Mouse (Mus musculus): Measurements from ENCODE around the gene Ppp1r1a. TPM values are rescaled to one million over a fixed set of nuclear protein-coding genes. Genes with fewer than 3 reads are reported as not detected.

Gene Ppp1r1a
- polyA plus RNA-seq, 1 experiment from 2014 or later, result 100 TPM

GRCm38 (mm10) chr15:103511652-103512051, 26.2 kb downstream of the Ppp1r1a start:
- 71% methylated on average over 1 of the region's 1 CpGs for WGBS
- H3K27me3 ChIP-seq, result no peaks in the 10 kb centered on the region
- no peaks in the 10 kb centered on the region for H3K36me3 ChIP-seq
- peaks cover 47% of the 10 kb centered on the region for H3K4me1 ChIP-seq
- no peak overlapping the region for H3K4me2 ChIP-seq (replicated peaks)
- no peak overlapping the region for H3K4me3 ChIP-seq
- no peak overlapping the region for H3K9ac ChIP-seq (replicated peaks)
- H3K9me3 ChIP-seq, result no peaks in the 10 kb centered on the region
- no peak for ATAC-seq (replicated peaks)
- H3K27ac ChIP-seq (replicated peaks), result no peak overlapping the region

GRCm38 (mm10) chr15:103509317-103509716, 28.5 kb downstream of the Ppp1r1a start:
- ATAC-seq (replicated peaks), result no peak
- 27% methylated on average over 3 of the region's 3 CpGs for WGBS
- H3K27ac ChIP-seq (replicated peaks), result no peak overlapping the region

GRCm38 (mm10) chr15:103503660-103504059, 34.1 kb downstream of the Ppp1r1a start:
- Histone ChIP-seq H3K36me3 (no peaks in the 10 kb centered on the region), H3K9ac (replicated peaks) (peak overlapping the region; percentile 85), H3K4me3 (peak overlapping the region; percentile 77), H3K4me1 (peaks cover 29% of the 10 kb centered on the region), H3K9me3 (no peaks in the 10 kb centered on the region), H3K27ac (replicated peaks) (peak overlapping the region; percentile 62; the same call in 1 of the 2 replicates), H3K4me2 (replicated peaks) (peak overlapping the region; percentile 80), H3K27me3 (no peaks in the 10 kb centered on the region)
- peak; percentile 54 for ATAC-seq (replicated peaks)
- WGBS, result 31% methylated on average over 12 of the region's 12 CpGs

More at GRCm38 (mm10) chr15:103509317-103509716, 28.5 kb downstream of the Ppp1r1a start:
- no peak overlapping the region for H3K4me2 ChIP-seq (replicated peaks)
- H3K9ac ChIP-seq (replicated peaks), result no peak overlapping the region
- H3K4me3 ChIP-seq, result no peak overlapping the region
- no peaks in the 10 kb centered on the region for H3K9me3 ChIP-seq
- H3K36me3 ChIP-seq, result no peaks in the 10 kb centered on the region
- H3K27me3 ChIP-seq, result no peaks in the 10 kb centered on the region
- H3K4me1 ChIP-seq, result peaks cover 33% of the 10 kb centered on the region

- peak overlapping the region; percentile 85 for H3K9ac ChIP-seq (replicated peaks)
- no peaks in the 10 kb centered on the region for H3K36me3 ChIP-seq
- peak overlapping the region; percentile 77 for H3K4me3 ChIP-seq
- H3K4me2 ChIP-seq (replicated peaks), result peak overlapping the region; percentile 80
- peaks cover 32% of the 10 kb centered on the region for H3K4me1 ChIP-seq
- H3K27me3 ChIP-seq, result no peaks in the 10 kb centered on the region
- peak; percentile 77 for ATAC-seq (replicated peaks)
- WGBS, result under 1% methylated on average over 15 of the region's 15 CpGs
- H3K27ac ChIP-seq (replicated peaks), result peak overlapping the region; percentile 62
- no peaks in the 10 kb centered on the region for H3K9me3 ChIP-seq
Measured at GRCm38 (mm10) chr15:103503251-103503600, 34.6 kb downstream of the Ppp1r1a start.

GRCm38 (mm10) chr15:103502435-103503250, 35.2 kb downstream of the Ppp1r1a start, which contains the start of gene Pde1b:
Gene Pde1b (plus strand): TSS chr15:103503034.
- ATAC-seq (replicated peaks), result peak; percentile 90
- Histone ChIP-seq H3K27me3 (no peaks in the 10 kb centered on the region), H3K36me3 (no peaks in the 10 kb centered on the region), H3K9ac (replicated peaks) (peak within 1 kb of the TSS; percentile 85), H3K4me2 (replicated peaks) (peak within 1 kb of the TSS; percentile 80), H3K27ac (replicated peaks) (peak within 1 kb of the TSS; percentile 62), H3K4me1 (peaks cover 33% of the 10 kb centered on the region), H3K4me3 (peak within 1 kb of the TSS; percentile 77), H3K9me3 (no peaks in the 10 kb centered on the region)
- WGBS, result under 1% methylated on average over 55 of the region's 63 CpGs

GRCm38 (mm10) chr15:103501186-103501585, 36.6 kb downstream of the Ppp1r1a start:
- Histone ChIP-seq H3K9me3 (no peaks in the 10 kb centered on the region), H3K27ac (replicated peaks) (no peak overlapping the region), H3K36me3 (no peaks in the 10 kb centered on the region), H3K9ac (replicated peaks) (no peak overlapping the region), H3K4me1 (peaks cover 29% of the 10 kb centered on the region), H3K27me3 (no peaks in the 10 kb centered on the region), H3K4me2 (replicated peaks) (no peak overlapping the region), H3K4me3 (no peak overlapping the region)
- 69% methylated on average over 2 of the region's 2 CpGs for WGBS
- ATAC-seq (replicated peaks), result no peak

- no peak overlapping the region for H3K4me3 ChIP-seq
- no peaks in the 10 kb centered on the region for H3K36me3 ChIP-seq
- WGBS, result 58% methylated on average over 1 of the region's 1 CpGs
- H3K4me1 ChIP-seq, result peaks cover 29% of the 10 kb centered on the region
- H3K27me3 ChIP-seq, result no peaks in the 10 kb centered on the region
- H3K27ac ChIP-seq (replicated peaks), result no peak overlapping the region
- H3K9ac ChIP-seq (replicated peaks), result no peak overlapping the region
- no peak for ATAC-seq (replicated peaks)
- no peaks in the 10 kb centered on the region for H3K9me3 ChIP-seq
- H3K4me2 ChIP-seq (replicated peaks), result no peak overlapping the region
Measured at GRCm38 (mm10) chr15:103500723-103501122, 37.1 kb downstream of the Ppp1r1a start.

- no peaks in the 10 kb centered on the region for H3K36me3 ChIP-seq
- no peaks in the 10 kb centered on the region for H3K9me3 ChIP-seq
- H3K4me2 ChIP-seq (replicated peaks), result no peak overlapping the region
- H3K27ac ChIP-seq (replicated peaks), result no peak overlapping the region
- H3K4me1 ChIP-seq, result peaks cover 14% of the 10 kb centered on the region
- no peak for ATAC-seq (replicated peaks)
- H3K9ac ChIP-seq (replicated peaks), result no peak overlapping the region
- WGBS, result 33% methylated on average over 3 of the region's 3 CpGs
- H3K27me3 ChIP-seq, result no peaks in the 10 kb centered on the region
- no peak overlapping the region for H3K4me3 ChIP-seq
Measured at GRCm38 (mm10) chr15:103498157-103498556, 39.6 kb downstream of the Ppp1r1a start.

GRCm38 (mm10) chr15:103496204-103497140, 41.3 kb downstream of the Ppp1r1a start:
- no peak overlapping the region for H3K27ac ChIP-seq (replicated peaks)
- H3K36me3 ChIP-seq, result no peaks in the 10 kb centered on the region
- H3K4me2 ChIP-seq (replicated peaks), result no peak overlapping the region
- H3K9me3 ChIP-seq, result no peaks in the 10 kb centered on the region
- H3K4me3 ChIP-seq, result no peak overlapping the region
- H3K4me1 ChIP-seq, result peaks cover 7% of the 10 kb centered on the region
- no peak for ATAC-seq (replicated peaks)
- WGBS, result 57% methylated on average over 10 of the region's 10 CpGs
- H3K27me3 ChIP-seq, result no peaks in the 10 kb centered on the region
- no peak overlapping the region for H3K9ac ChIP-seq (replicated peaks)

- Histone ChIP-seq H3K27ac (replicated peaks) (no peak overlapping the region), H3K27me3 (no peaks in the 10 kb centered on the region), H3K4me3 (no peak overlapping the region), H3K9me3 (no peaks in the 10 kb centered on the region), H3K4me1 (peaks cover 15% of the 10 kb centered on the region), H3K9ac (replicated peaks) (no peak overlapping the region), H3K4me2 (replicated peaks) (no peak overlapping the region), H3K36me3 (no peaks in the 10 kb centered on the region)
- WGBS, result 38% methylated on average over 4 of the region's 4 CpGs
- no peak for ATAC-seq (replicated peaks)
Measured at GRCm38 (mm10) chr15:103488336-103488735, 49.5 kb downstream of the Ppp1r1a start.

- no peak for ATAC-seq (replicated peaks)
- no peak overlapping the region for H3K9ac ChIP-seq (replicated peaks)
Measured at GRCm38 (mm10) chr15:103486658-103487057, 51.1 kb downstream of the Ppp1r1a start.

GRCm38 (mm10) chr15:103485106-103485505, 52.7 kb downstream of the Ppp1r1a start:
- ATAC-seq (replicated peaks), result no peak

More at GRCm38 (mm10) chr15:103486658-103487057, 51.1 kb downstream of the Ppp1r1a start:
- Histone ChIP-seq H3K4me2 (replicated peaks) (no peak overlapping the region), H3K4me3 (no peak overlapping the region), H3K9me3 (no peaks in the 10 kb centered on the region), H3K27me3 (no peaks in the 10 kb centered on the region), H3K4me1 (peaks cover 18% of the 10 kb centered on the region), H3K27ac (replicated peaks) (no peak overlapping the region), H3K36me3 (no peaks in the 10 kb centered on the region)
- 63% methylated on average over 1 of the region's 1 CpGs for WGBS

More at GRCm38 (mm10) chr15:103485106-103485505, 52.7 kb downstream of the Ppp1r1a start:
- no peak overlapping the region for H3K4me3 ChIP-seq
- H3K36me3 ChIP-seq, result no peaks in the 10 kb centered on the region
- 46% methylated on average over 3 of the region's 3 CpGs for WGBS
- H3K27me3 ChIP-seq, result no peaks in the 10 kb centered on the region
- H3K27ac ChIP-seq (replicated peaks), result no peak overlapping the region
- H3K4me1 ChIP-seq, result peaks cover 18% of the 10 kb centered on the region
- no peak overlapping the region for H3K4me2 ChIP-seq (replicated peaks)
- no peak overlapping the region for H3K9ac ChIP-seq (replicated peaks)
- H3K9me3 ChIP-seq, result no peaks in the 10 kb centered on the region

All from forebrain, embryonic 15.5 days (tissue).